ENCODE assay signal across 9 mouse cellular contexts in genomic region chr8:28160651-28161050, GRCm38 (mm10).
"Had no signal": no experiment of that assay in that cellular context is flagged by ENCODE, and none has a peak within 500 bp of the region (broad histone marks: within the 10 kb centered on the region; RNA-seq: fewer than 3 reads in every experiment).

No protein-coding gene starts in this region.

- DNase-seq: liver, postnatal 0 days; lung, adult 2 months; lung, postnatal 14 days; lung, postnatal 36 days; midbrain, embryonic 14.5 days; right cerebral cortex, postnatal 14 days; thymus, adult 2 months; thymus, postnatal 25 days; thymus, postnatal 4 days had no signal
